Mouse (Mus musculus): ENCODE measurements around the gene Cpvl.

The Cpvl gene

GRCm38 (mm10) chr6:53978571-53978970 lies at the start of gene Cpvl:
Gene Cpvl, minus strand, starts transcription at chr6:53978671.
- no peak for DNase-seq

GRCm38 (mm10) chr6:54023846-54024245 lies 45.4 kb upstream of the Cpvl start:
- no peak for DNase-seq

GRCm38 (mm10) chr6:54021123-54021789 lies 42.8 kb upstream of the Cpvl start:
- no peak for DNase-seq

GRCm38 (mm10) chr6:54018861-54019260 lies 40.4 kb upstream of the Cpvl start:
- no peak for DNase-seq

GRCm38 (mm10) chr6:54018038-54018437 lies 39.6 kb upstream of the Cpvl start:
- no peak for DNase-seq

- DNase-seq, result no peak
Observed at GRCm38 (mm10) chr6:54012163-54012562, 33.7 kb upstream of the Cpvl start.

- DNase-seq, result no peak
Observed at GRCm38 (mm10) chr6:54010362-54010761, 31.9 kb upstream of the Cpvl start.

GRCm38 (mm10) chr6:54009293-54009692 lies 30.8 kb upstream of the Cpvl start:
- no peak for DNase-seq

GRCm38 (mm10) chr6:54008448-54009120 lies 30.1 kb upstream of the Cpvl start:
- DNase-seq, result no peak

GRCm38 (mm10) chr6:54005302-54005701 lies 26.8 kb upstream of the Cpvl start:
- DNase-seq, result no peak

- no peak for DNase-seq
Observed at GRCm38 (mm10) chr6:53996226-53996955, 17.9 kb upstream of the Cpvl start.

- DNase-seq, result no peak
Observed at GRCm38 (mm10) chr6:53995519-53995918, 17.0 kb upstream of the Cpvl start.

GRCm38 (mm10) chr6:53992386-53992785 lies 13.9 kb upstream of the Cpvl start:
- no peak for DNase-seq

GRCm38 (mm10) chr6:53987235-53987634 lies 8.8 kb upstream of the Cpvl start:
- DNase-seq, result no peak

GRCm38 (mm10) chr6:53986273-53986985 lies 8.0 kb upstream of the Cpvl start:
- DNase-seq, result no peak

GRCm38 (mm10) chr6:53983820-53984219 lies 5.3 kb upstream of the Cpvl start:
- no peak for DNase-seq

GRCm38 (mm10) chr6:53982612-53983011 lies 4.1 kb upstream of the Cpvl start:
- no peak for DNase-seq

GRCm38 (mm10) chr6:53982047-53982600 lies 3.7 kb upstream of the Cpvl start:
- DNase-seq, result no peak

GRCm38 (mm10) chr6:53980817-53981480 lies 2.5 kb upstream of the Cpvl start:
- no peak for DNase-seq

- no peak for DNase-seq
Observed at GRCm38 (mm10) chr6:53974040-53974439, 4.4 kb downstream of the Cpvl start.

GRCm38 (mm10) chr6:53973468-53973867 lies 5.0 kb downstream of the Cpvl start:
- DNase-seq, result no peak

- no peak for DNase-seq
Observed at GRCm38 (mm10) chr6:53972238-53972743, 6.2 kb downstream of the Cpvl start.

Measured in layer of hippocampus, adult 9-11 months (tissue).